In genomic region chr9:63195523-63195922, GRCm38 (mm10) we compare ENCODE assay signal across 30 mouse cellular contexts. TPM values are rescaled to one million over a fixed set of nuclear protein-coding genes. Genes with fewer than 3 reads are reported as not detected.
DNase-seq lines count a peak whose midpoint lies in the region; ATAC-seq and TF ChIP-seq lines count a peak whose summit lies in the region.
"Had no signal": no experiment of that assay in that cellular context is flagged by ENCODE, and none has a peak within 500 bp of the region (broad histone marks: within the 10 kb centered on the region; RNA-seq: fewer than 3 reads in every experiment).

No protein-coding gene starts in this region.

- H3K9ac ChIP-seq in heart, embryonic 12.5 days = no peak overlapping the region
- no peak overlapping the region for H3K9ac ChIP-seq in heart, adult 2 months (ENCODE audit: low read depth, low read length)
- no peak overlapping the region for H3K9ac ChIP-seq in heart, postnatal 0 days (replicated peaks; ENCODE audit: low read depth, low read length)
- H3K9ac ChIP-seq in limb, embryonic 11.5 days (ENCODE audit: low read length) = 0 out of 2 replicates have a peak overlapping the region, but pooled peaks have one; percentile 22
- H3K9ac ChIP-seq: limb, embryonic 13.5 days; liver, embryonic 12.5 days; liver, postnatal 0 days; stomach, embryonic 15.5 days had no signal

- TF ChIP-seq CTCF in heart, adult 2 months (IDR thresholded peaks at IDR 0.05) = no peak
- no peak for TF ChIP-seq CTCF in heart, postnatal 0 days (IDR thresholded peaks at IDR 0.05; ENCODE audit: low read depth)

- no peak for ATAC-seq in heart, embryonic 12.5 days (ENCODE audit: insufficient number of reproducible peaks, low FRiP score)
- ATAC-seq in heart, postnatal 0 days (ENCODE audit: insufficient read depth, low read depth) = no peak
- no peak for ATAC-seq in limb, embryonic 11.5 days (ENCODE audit: insufficient number of reproducible peaks, low FRiP score, low TSS enrichment, low read depth)
- ATAC-seq: activated CD4-positive, CD25-positive, alpha-beta regulatory T cell, adult 4 months; forebrain, embryonic 16.5 days; inflammation-experienced regulatory T-cells, adult 6 months; liver, embryonic 12.5 days; liver, postnatal 0 days had no signal

- peaks cover 22% of the 10 kb centered on the region for H3K36me3 ChIP-seq in heart, embryonic 12.5 days
- H3K36me3 ChIP-seq in heart, adult 2 months (ENCODE audit: control insufficient read depth, insufficient read depth, low read length) = no peaks in the 10 kb centered on the region
- 0 out of 2 replicates have a peak, but pooled peaks cover 9% of the 10 kb centered on the region for H3K36me3 ChIP-seq in heart, postnatal 0 days (replicated peaks; ENCODE audit: control insufficient read depth, insufficient read depth, low read length)
- H3K36me3 ChIP-seq in limb, embryonic 10.5 days = peaks cover 7% of the 10 kb centered on the region; the same call in 1 of the 2 replicates
- H3K36me3 ChIP-seq in limb, embryonic 11.5 days (ENCODE audit: control insufficient read depth, insufficient read depth, low read length) = no peaks in the 10 kb centered on the region; the same call in 1 of the 2 replicates
- H3K36me3 ChIP-seq: hindbrain, embryonic 15.5 days; neural tube, embryonic 13.5 days; stomach, embryonic 15.5 days had no signal

- no peak for DNase-seq in heart, adult 2 months
- no peak for DNase-seq in heart, postnatal 0 days (ENCODE audit: low spot score)
- no peak for DNase-seq in heart, postnatal 36 days
- DNase-seq in limb, embryonic 10.5 days (ENCODE audit: low spot score) = no peak
- DNase-seq in limb, embryonic 11.5 days (ENCODE audit: low spot score) = peak; percentile 42
- DNase-seq in urinary bladder, postnatal 14 days (ENCODE audit: low spot score) = no peak
- DNase-seq in B cell, adult 2 months = no peak
- DNase-seq: cerebellum, adult 18-20 months; gastrocnemius, adult 2 months; gastrocnemius, postnatal 36 days; kidney, adult 18-20 months; liver, postnatal 0 days; lung, postnatal 36 days; right cerebral cortex, postnatal 14 days had no signal

- TF ChIP-seq POLR2A in heart, adult 2 months (IDR thresholded peaks at IDR 0.05; ENCODE audit: insufficient read depth, low read depth, low read length) = no peak

- H3K9me3 ChIP-seq in heart, embryonic 12.5 days (replicated peaks) = no peaks in the 10 kb centered on the region
- H3K9me3 ChIP-seq in heart, postnatal 0 days (replicated peaks; ENCODE audit: control insufficient read depth, low read length) = no peaks in the 10 kb centered on the region
- H3K9me3 ChIP-seq in limb, embryonic 10.5 days (replicated peaks) = no peaks in the 10 kb centered on the region
- no peaks in the 10 kb centered on the region for H3K9me3 ChIP-seq in limb, embryonic 11.5 days (ENCODE audit: control insufficient read depth, low read length)
- H3K9me3 ChIP-seq: hindbrain, embryonic 15.5 days; limb, embryonic 13.5 days; liver, embryonic 12.5 days; neural tube, embryonic 13.5 days; stomach, embryonic 15.5 days had no signal

- H3K27me3 ChIP-seq in heart, embryonic 12.5 days (replicated peaks) = no peaks in the 10 kb centered on the region
- no peaks in the 10 kb centered on the region for H3K27me3 ChIP-seq in heart, adult 2 months (ENCODE audit: control insufficient read depth, insufficient read depth, low read length)
- H3K27me3 ChIP-seq in heart, postnatal 0 days (ENCODE audit: control insufficient read depth, insufficient read depth, low read length) = no peaks in the 10 kb centered on the region
- H3K27me3 ChIP-seq in limb, embryonic 10.5 days (ENCODE audit: low read depth, poor library complexity, severe bottlenecking) = no peaks in the 10 kb centered on the region
- no peaks in the 10 kb centered on the region for H3K27me3 ChIP-seq in limb, embryonic 11.5 days (ENCODE audit: control insufficient read depth, insufficient read depth, low read length)
- H3K27me3 ChIP-seq: CH12.LX; hindbrain, embryonic 15.5 days; limb, embryonic 13.5 days; liver, embryonic 12.5 days; neural tube, embryonic 13.5 days; stomach, embryonic 15.5 days had no signal

- peak overlapping the region; percentile 71 for H3K27ac ChIP-seq in heart, embryonic 12.5 days (ENCODE audit: poor library complexity, severe bottlenecking)
- H3K27ac ChIP-seq in heart, adult 2 months = no peak overlapping the region
- peak overlapping the region; percentile 43; the same call in 1 of the 2 replicates for H3K27ac ChIP-seq in heart, postnatal 0 days (ENCODE audit: low read depth)
- H3K27ac ChIP-seq in limb, embryonic 10.5 days = peak overlapping the region; percentile 65
- H3K27ac ChIP-seq in limb, embryonic 11.5 days (replicated peaks; ENCODE audit: low read depth, low read length) = no peak overlapping the region
- H3K27ac ChIP-seq: gastrocnemius, adult 2 months; hindbrain, embryonic 15.5 days; kidney, postnatal 0 days; limb, embryonic 13.5 days; liver, embryonic 12.5 days; stomach, embryonic 15.5 days had no signal

- H3K4me3 ChIP-seq in heart, embryonic 12.5 days = no peak overlapping the region
- H3K4me3 ChIP-seq in heart, adult 2 months = no peak overlapping the region
- no peak overlapping the region for H3K4me3 ChIP-seq in heart, postnatal 0 days (ENCODE audit: low read depth, low read length)
- no peak overlapping the region for H3K4me3 ChIP-seq in limb, embryonic 10.5 days
- H3K4me3 ChIP-seq in limb, embryonic 11.5 days (ENCODE audit: low read depth, low read length) = no peak overlapping the region
- H3K4me3 ChIP-seq: gastrocnemius, adult 2 months; hindbrain, embryonic 15.5 days; limb, embryonic 13.5 days; liver, embryonic 12.5 days; neural tube, embryonic 13.5 days; stomach, embryonic 15.5 days had no signal

- H3K4me1 ChIP-seq in heart, embryonic 12.5 days (replicated peaks) = peaks cover 54% of the 10 kb centered on the region
- peaks cover 3% of the 10 kb centered on the region; the same call in 1 of the 2 replicates for H3K4me1 ChIP-seq in heart, adult 2 months (ENCODE audit: control insufficient read depth, insufficient read depth, low read length)
- peaks cover 32% of the 10 kb centered on the region for H3K4me1 ChIP-seq in heart, postnatal 0 days (ENCODE audit: control insufficient read depth, insufficient read depth)
- H3K4me1 ChIP-seq in limb, embryonic 10.5 days = peaks cover 62% of the 10 kb centered on the region
- peaks cover 33% of the 10 kb centered on the region for H3K4me1 ChIP-seq in limb, embryonic 11.5 days (ENCODE audit: control insufficient read depth, insufficient read depth, low read length)
- H3K4me1 ChIP-seq: liver, embryonic 12.5 days had no signal

- H3K79me2 ChIP-seq in heart, adult 2 months (replicated peaks; ENCODE audit: control insufficient read depth, insufficient read depth, low read length) = no peaks in the 10 kb centered on the region

- no peak for TF ChIP-seq EP300 in heart, adult 2 months (IDR thresholded peaks at IDR 0.05; ENCODE audit: insufficient read depth, low read depth, low read length)
- no peak for TF ChIP-seq EP300 in heart, postnatal 0 days (IDR thresholded peaks at IDR 0.05; ENCODE audit: low read depth)

- intact Hi-C loops in heart, adult 2 months (cut with DNase I) = no loop called here
- intact Hi-C loops in heart, postnatal 36 days (cut with DNase I) = no loop called here

- 56% methylated on average over 4 of the region's 4 CpGs for WGBS in heart, embryonic 12.5 days
- WGBS in heart, adult 2 months = 82% methylated on average over 4 of the region's 4 CpGs
- WGBS in heart, postnatal 0 days = 60% methylated on average over 4 of the region's 4 CpGs
- 19% methylated on average over 4 of the region's 4 CpGs for WGBS in limb, embryonic 10.5 days
- 10% methylated on average over 4 of the region's 4 CpGs for WGBS in limb, embryonic 11.5 days

- H3K4me2 ChIP-seq in heart, embryonic 12.5 days = peak overlapping the region; percentile 7; the same call in 1 of the 2 replicates
- no peak overlapping the region for H3K4me2 ChIP-seq in heart, postnatal 0 days (ENCODE audit: low read depth, low read length)
- no peak overlapping the region for H3K4me2 ChIP-seq in limb, embryonic 11.5 days (ENCODE audit: low read depth, severe bottlenecking)
- H3K4me2 ChIP-seq: hindbrain, embryonic 15.5 days; limb, embryonic 13.5 days; liver, embryonic 12.5 days; midbrain, embryonic 11.5 days; neural tube, embryonic 13.5 days; stomach, embryonic 15.5 days had no signal

RNA-seq across cellular contexts. Expression of gene Skor1, which starts 46.8 kb away (rescaled TPM):
- polyA plus RNA-seq in heart, embryonic 12.5 days (2016; fragmentation: Nextera tagmentation; extraction: Ambion mirVana) = not detected in 2 replicates
- total RNA-seq in heart, adult 2 months (2021) = under 1 TPM; 0.07 to 0.10 TPM
- polyA plus RNA-seq in heart, adult 2 months (2012; rRNA removed) = 0.04 TPM in 1 of 2 replicates, not detected in the other
- total RNA-seq in heart, postnatal 0 days (2014; rRNA removed; ENCODE audit: low replicate concordance) = not detected in 2 replicates
- not detected in 2 replicates for polyA plus RNA-seq in heart, postnatal 0 days (2015; fragmentation: Nextera tagmentation; extraction: Ambion mirVana)
- under 1 TPM; 0.08 TPM for total RNA-seq in heart, postnatal 36 days (2021)
- polyA plus RNA-seq in limb, embryonic 10.5 days (2016; fragmentation: Nextera tagmentation; extraction: Ambion mirVana) = 0.10 and 0.14 TPM in 2 replicates
- 0.12 TPM in 1 of 2 replicates, not detected in the other for polyA plus RNA-seq in limb, embryonic 11.5 days (2014; fragmentation: Nextera tagmentation; extraction: Ambion mirVana)
- total RNA-seq: CH12.LX; heart, postnatal 25 days; megakaryocyte, adult 5-6 weeks had no signal
- polyA plus RNA-seq: activated CD4-positive, CD25-positive, alpha-beta regulatory T cell, adult 4 months; C2C12; inflammation-experienced regulatory T-cells, adult 6 months; kidney, postnatal 0 days; liver, embryonic 12.5 days; liver, postnatal 0 days; lung, embryonic 16.5 days; stomach, embryonic 15.5 days had no signal

Comparison
In these comparisons a context has a peak if more than half of its experiments do, and no peak if none do; other contexts are left out.
1. H3K27ac ChIP-seq: peak in heart, embryonic 12.5 days (single experiment), heart, postnatal 0 days (single experiment) and limb, embryonic 10.5 days (single experiment); none in heart, adult 2 months (single experiment) and limb, embryonic 11.5 days (single experiment).